Mouse (Mus musculus) forebrain, postnatal 0 days (tissue): Measurements from ENCODE around the gene Fam207a. TPM values are rescaled to one million over a fixed set of nuclear protein-coding genes. Genes with fewer than 3 reads are reported as not detected.

Source experiments
- ATAC-seq: fragments of 200-750 bp; cut with Nextera tagmentation; 2 replicates; pipeline ENCODE4 v1.8.0; 2017; ENCODE audit warnings: mild to moderate bottlenecking, moderate library complexity
- DNase-seq: peaks from one replicate; pipeline ENCODE4 v3.0.0-alpha.2; 2015
- H3K27ac ChIP-seq: fragments of 300-500 bp; sonication (generic); 2 replicates; pipeline ENCODE4 v1.5.1; 2014; ENCODE audit warnings: low read depth, mild to moderate bottlenecking, antibody characterized with exemption, low read length, moderate library complexity, mixed read lengths
- H3K27me3 ChIP-seq: fragments of 300-500 bp; sonication (generic); 2 replicates; pipeline ENCODE4 v1.6.1; 2014; ENCODE audit warnings: mild to moderate bottlenecking, low read length, mixed read lengths; ENCODE audit not compliant: insufficient read depth
- H3K36me3 ChIP-seq: fragments of 300-500 bp; sonication (generic); 2 replicates; pipeline ENCODE4 v1.6.1; 2014; ENCODE audit warnings: mild to moderate bottlenecking, moderate library complexity; ENCODE audit not compliant: insufficient read depth
- H3K4me1 ChIP-seq: fragments of 300-500 bp; sonication (generic); 2 replicates; pipeline ENCODE4 v1.6.1; 2014; ENCODE audit warnings: antibody characterized with exemption; ENCODE audit not compliant: insufficient read depth
- H3K4me2 ChIP-seq: fragments of 300-500 bp; sonication (generic); 2 replicates; pipeline ENCODE4 v1.6.1; 2014; ENCODE audit warnings: low read depth, mild to moderate bottlenecking, moderate library complexity
- H3K4me3 ChIP-seq: fragments of 300-500 bp; sonication (generic); 2 replicates; pipeline ENCODE4 v1.5.1; 2014; ENCODE audit warnings: low read depth, low read length, mixed read lengths
- H3K9ac ChIP-seq: fragments of 300-500 bp; sonication (generic); 2 replicates; pipeline ENCODE4 v1.6.1; 2014; ENCODE audit warnings: mild to moderate bottlenecking
- H3K9me3 ChIP-seq: fragments of 300-500 bp; sonication (generic); 2 replicates; pipeline ENCODE4 v1.6.1; 2016; ENCODE audit warnings: low read length
- CTCF ChIP-seq: sonication (generic); IDR thresholded peaks from 2 replicates; pipeline ENCODE4 v1.5.1; 2016; ENCODE audit warnings: antibody characterized with exemption, control low read depth, low read depth
- WGBS: fragments of 180-500 bp; shearing (Covaris S2); extraction: QIAGEN DNeasy Blood & Tissue Kit; methylation state at CpG from one replicate; pipeline ENCODE4 v1.1.7; 2014; 5-methylcytosine and 5-hydroxymethylcytosine counted together
- polyA plus RNA-seq: library from polyadenylated mRNA; unstranded; fragments of >200 nt; fragmentation: Nextera tagmentation; extraction: Ambion mirVana; gene quantifications from 2 replicates; pipeline ENCODE4 v1.2.1, GENCODE M21; 2015
- total RNA-seq: library from RNA; depleted of rRNA; stranded (reverse); fragments of >200 nt; gene quantifications from 2 replicates; pipeline ENCODE4 v1.2.3, GENCODE M21; 2014

The Fam207a gene
- total and polyA plus RNA-seq, 2 experiments from 2014 or later: 34.9 to 42.2 TPM

GRCm38 (mm10) chr10:77554918-77555317 lies 39.3 kb upstream of the Fam207a start:
- H3K9me3 ChIP-seq: no peaks in the 10 kb centered on the region
- H3K4me1 ChIP-seq: no peaks in the 10 kb centered on the region
- DNase-seq (no peak), ATAC-seq (no peak)
- WGBS: 87% methylated on average over 4 of the region's 4 CpGs
- H3K36me3 ChIP-seq: no peaks in the 10 kb centered on the region
- no peak overlapping the region for H3K27ac ChIP-seq
- no peak overlapping the region for H3K9ac ChIP-seq
- TF ChIP-seq CTCF: no peak
- H3K4me2 ChIP-seq: no peak overlapping the region
- no peaks in the 10 kb centered on the region for H3K27me3 ChIP-seq
- no peak overlapping the region for H3K4me3 ChIP-seq

GRCm38 (mm10) chr10:77553285-77553684 lies 37.7 kb upstream of the Fam207a start:
- no peak for TF ChIP-seq CTCF
- H3K36me3 ChIP-seq: no peaks in the 10 kb centered on the region
- no peak overlapping the region for H3K4me2 ChIP-seq
- no peaks in the 10 kb centered on the region for H3K27me3 ChIP-seq
- ATAC-seq (no peak), DNase-seq (no peak)
- H3K9me3 ChIP-seq: no peaks in the 10 kb centered on the region
- H3K4me1 ChIP-seq: no peaks in the 10 kb centered on the region
- no peak overlapping the region for H3K4me3 ChIP-seq
- no peak overlapping the region for H3K27ac ChIP-seq
- no peak overlapping the region for H3K9ac ChIP-seq
- WGBS: 88% methylated on average over 4 of the region's 4 CpGs

- Histone ChIP-seq H3K4me3 (no peak overlapping the region), H3K4me2 (no peak overlapping the region), H3K9me3 (no peaks in the 10 kb centered on the region), H3K36me3 (no peaks in the 10 kb centered on the region), H3K9ac (no peak overlapping the region), H3K27me3 (no peaks in the 10 kb centered on the region), H3K4me1 (no peaks in the 10 kb centered on the region), H3K27ac (no peak overlapping the region)
- DNase-seq (no peak), ATAC-seq (no peak)
- WGBS: 88% methylated on average over 5 of the region's 5 CpGs
- no peak for TF ChIP-seq CTCF
Observed at GRCm38 (mm10) chr10:77552162-77552561, 36.6 kb upstream of the Fam207a start.

GRCm38 (mm10) chr10:77550874-77551273 lies 35.3 kb upstream of the Fam207a start:
- Histone ChIP-seq H3K4me3 (no peak overlapping the region), H3K4me1 (no peaks in the 10 kb centered on the region), H3K27ac (no peak overlapping the region), H3K9ac (no peak overlapping the region), H3K9me3 (no peaks in the 10 kb centered on the region), H3K36me3 (no peaks in the 10 kb centered on the region), H3K4me2 (no peak overlapping the region), H3K27me3 (no peaks in the 10 kb centered on the region)
- WGBS: 75% methylated on average over 11 of the region's 11 CpGs
- ATAC-seq: no peak
- TF ChIP-seq CTCF: no peak
- no peak for DNase-seq

GRCm38 (mm10) chr10:77548576-77548975 lies 33.0 kb upstream of the Fam207a start:
- no peak overlapping the region for H3K4me3 ChIP-seq
- H3K9ac ChIP-seq: no peak overlapping the region
- H3K27ac ChIP-seq: no peak overlapping the region
- WGBS: 87% methylated on average over 10 of the region's 10 CpGs
- no peak for DNase-seq
- no peak for ATAC-seq
- H3K4me2 ChIP-seq: no peak overlapping the region
- no peaks in the 10 kb centered on the region for H3K4me1 ChIP-seq
- H3K36me3 ChIP-seq: no peaks in the 10 kb centered on the region
- no peaks in the 10 kb centered on the region for H3K9me3 ChIP-seq
- TF ChIP-seq CTCF: no peak
- no peaks in the 10 kb centered on the region for H3K27me3 ChIP-seq

GRCm38 (mm10) chr10:77544916-77545315 lies 29.3 kb upstream of the Fam207a start:
- WGBS: 60% methylated on average over 5 of the region's 5 CpGs
- Histone ChIP-seq H3K36me3 (no peaks in the 10 kb centered on the region), H3K9me3 (no peaks in the 10 kb centered on the region), H3K4me2 (no peak overlapping the region), H3K9ac (no peak overlapping the region), H3K4me1 (no peaks in the 10 kb centered on the region), H3K27ac (no peak overlapping the region), H3K27me3 (no peaks in the 10 kb centered on the region), H3K4me3 (no peak overlapping the region)
- DNase-seq: no peak
- TF ChIP-seq CTCF: no peak
- no peak for ATAC-seq

GRCm38 (mm10) chr10:77543226-77543625 lies 27.6 kb upstream of the Fam207a start:
- Histone ChIP-seq H3K9me3 (no peaks in the 10 kb centered on the region), H3K9ac (no peak overlapping the region), H3K27ac (no peak overlapping the region), H3K4me2 (no peak overlapping the region), H3K27me3 (no peaks in the 10 kb centered on the region), H3K4me3 (no peak overlapping the region), H3K36me3 (no peaks in the 10 kb centered on the region), H3K4me1 (no peaks in the 10 kb centered on the region)
- WGBS: 49% methylated on average over 7 of the region's 7 CpGs
- no peak for ATAC-seq
- DNase-seq: no peak
- peak; percentile 30; the same call in 1 of the 2 replicates for TF ChIP-seq CTCF
